Mouse (Mus musculus): ENCODE measurements around the gene Auh.

- TF ChIP-seq CTCF (IDR thresholded peaks at IDR 0.05) (no peak), POLR2A (IDR thresholded peaks at IDR 0.05; ENCODE audit: insufficient read depth, low read depth, low read length) (no peak)
Measured at GRCm38 (mm10) chr13:52843536-52844178, 85.8 kb downstream of the Auh start.
